Mouse (Mus musculus) small intestine, adult 2 months (tissue): ENCODE data around the gene G3bp1.

ENCODE experiments used
- CTCF ChIP-seq: fragments of 200-500 bp; IDR thresholded peaks from 2 replicates; pipeline ENCODE4 v1.5.1; 2012; ENCODE audit warnings: low read depth, mild to moderate bottlenecking, control low read depth, inconsistent platforms, low read length, moderate library complexity, mixed read lengths; ENCODE audit not compliant: insufficient replicate concordance, insufficient read length; ENCODE audit errors: extremely low read depth
- POLR2A ChIP-seq: fragments of 200-500 bp; IDR thresholded peaks from 2 replicates; pipeline ENCODE4 v1.6.1; 2012; ENCODE audit warnings: low read depth, mild to moderate bottlenecking, control low read depth, inconsistent platforms, low read length, moderate library complexity

- TF ChIP-seq POLR2A = no peak
- no peak for TF ChIP-seq CTCF
Observed at GRCm38 (mm10) chr11:55439718-55440117, 29.8 kb upstream of the G3bp1 start.
